Mouse (Mus musculus) midbrain, embryonic 15.5 days (tissue): Measurements from ENCODE around the gene Polr2b. TPM values are rescaled to one million over a fixed set of nuclear protein-coding genes. Genes with fewer than 3 reads are reported as not detected.

Experiments
- ATAC-seq: fragments of 200-750 bp; cut with Nextera tagmentation; replicated peaks from 2 replicates; pipeline ENCODE4 v1.8.0; 2017; ENCODE audit warnings: moderate TSS enrichment
- H3K27ac ChIP-seq: fragments of 300-500 bp; sonication (generic); 2 replicates; pipeline ENCODE4 v1.5.1; 2015; ENCODE audit warnings: mild to moderate bottlenecking, inconsistent platforms
- H3K27me3 ChIP-seq: fragments of 300-500 bp; sonication (generic); replicated peaks from 2 replicates; pipeline ENCODE4 v1.6.1; 2015; ENCODE audit warnings: inconsistent platforms
- H3K36me3 ChIP-seq: fragments of 300-500 bp; sonication (generic); replicated peaks from 2 replicates; pipeline ENCODE4 v1.6.1; 2015; ENCODE audit warnings: inconsistent platforms
- H3K4me1 ChIP-seq: fragments of 300-500 bp; sonication (generic); 2 replicates; pipeline ENCODE4 v1.6.1; 2015; ENCODE audit warnings: inconsistent platforms
- H3K4me2 ChIP-seq: fragments of 300-500 bp; sonication (generic); 2 replicates; pipeline ENCODE4 v1.6.1; 2015; ENCODE audit warnings: inconsistent platforms, mild to moderate bottlenecking, moderate library complexity
- H3K4me3 ChIP-seq: fragments of 300-500 bp; sonication (generic); 2 replicates; pipeline ENCODE4 v1.5.1; 2015; ENCODE audit warnings: mild to moderate bottlenecking, inconsistent platforms
- H3K9ac ChIP-seq: fragments of 300-500 bp; sonication (generic); 2 replicates; pipeline ENCODE4 v1.6.1; 2015; ENCODE audit warnings: mild to moderate bottlenecking, inconsistent platforms
- H3K9me3 ChIP-seq: fragments of 300-500 bp; sonication (generic); 2 replicates; pipeline ENCODE4 v1.6.1; 2016; ENCODE audit warnings: inconsistent platforms
- WGBS: fragments of 180-500 bp; shearing (Covaris S2); methylation state at CpG from one replicate; pipeline ENCODE4 v1.1.7; 2015; ENCODE audit warnings: mixed read lengths; 5-methylcytosine and 5-hydroxymethylcytosine counted together
- polyA plus RNA-seq: library from polyadenylated mRNA; unstranded; fragments of >200 nt; fragmentation: Nextera tagmentation; extraction: Ambion mirVana; gene quantifications from 2 replicates; pipeline ENCODE4 v1.2.1, GENCODE M21; 2015

Gene Polr2b
- polyA plus RNA-seq, 1 experiment from 2014 or later = 65.2 TPM

GRCm38 (mm10) chr5:77384724-77385123 lies 74.8 kb downstream of the Polr2b start:
- H3K36me3 ChIP-seq = no peaks in the 10 kb centered on the region
- no peaks in the 10 kb centered on the region for H3K9me3 ChIP-seq
- H3K27me3 ChIP-seq = no peaks in the 10 kb centered on the region
- WGBS = 78% methylated on average over 9 of the region's 9 CpGs
- H3K4me1 ChIP-seq = peaks cover 5% of the 10 kb centered on the region; the same call in 1 of the 2 replicates
- no peak overlapping the region for H3K4me3 ChIP-seq
- no peak for ATAC-seq
- no peak overlapping the region for H3K4me2 ChIP-seq
- H3K9ac ChIP-seq = no peak overlapping the region
- H3K27ac ChIP-seq = no peak overlapping the region

GRCm38 (mm10) chr5:77385221-77385620 lies 75.3 kb downstream of the Polr2b start:
- no peak overlapping the region for H3K4me2 ChIP-seq
- 85% methylated on average over 5 of the region's 5 CpGs for WGBS
- peaks cover 5% of the 10 kb centered on the region; the same call in 1 of the 2 replicates for H3K4me1 ChIP-seq
- no peak for ATAC-seq
- H3K9me3 ChIP-seq = no peaks in the 10 kb centered on the region
- no peak overlapping the region for H3K4me3 ChIP-seq
- H3K27ac ChIP-seq = no peak overlapping the region
- H3K27me3 ChIP-seq = no peaks in the 10 kb centered on the region
- H3K36me3 ChIP-seq = no peaks in the 10 kb centered on the region
- H3K9ac ChIP-seq = no peak overlapping the region

- no peak overlapping the region for H3K9ac ChIP-seq
- ATAC-seq = 0 out of 2 replicates have a peak, but pooled peaks have one; percentile 27
- no peak overlapping the region for H3K4me2 ChIP-seq
- no peak overlapping the region for H3K4me3 ChIP-seq
- H3K27ac ChIP-seq = no peak overlapping the region
- H3K27me3 ChIP-seq = no peaks in the 10 kb centered on the region
- no peaks in the 10 kb centered on the region for H3K9me3 ChIP-seq
- WGBS = 81% methylated on average over 6 of the region's 6 CpGs
- no peaks in the 10 kb centered on the region for H3K4me1 ChIP-seq
- H3K36me3 ChIP-seq = no peaks in the 10 kb centered on the region
Observed at GRCm38 (mm10) chr5:77385900-77386595, 76.1 kb downstream of the Polr2b start.

DNA sequence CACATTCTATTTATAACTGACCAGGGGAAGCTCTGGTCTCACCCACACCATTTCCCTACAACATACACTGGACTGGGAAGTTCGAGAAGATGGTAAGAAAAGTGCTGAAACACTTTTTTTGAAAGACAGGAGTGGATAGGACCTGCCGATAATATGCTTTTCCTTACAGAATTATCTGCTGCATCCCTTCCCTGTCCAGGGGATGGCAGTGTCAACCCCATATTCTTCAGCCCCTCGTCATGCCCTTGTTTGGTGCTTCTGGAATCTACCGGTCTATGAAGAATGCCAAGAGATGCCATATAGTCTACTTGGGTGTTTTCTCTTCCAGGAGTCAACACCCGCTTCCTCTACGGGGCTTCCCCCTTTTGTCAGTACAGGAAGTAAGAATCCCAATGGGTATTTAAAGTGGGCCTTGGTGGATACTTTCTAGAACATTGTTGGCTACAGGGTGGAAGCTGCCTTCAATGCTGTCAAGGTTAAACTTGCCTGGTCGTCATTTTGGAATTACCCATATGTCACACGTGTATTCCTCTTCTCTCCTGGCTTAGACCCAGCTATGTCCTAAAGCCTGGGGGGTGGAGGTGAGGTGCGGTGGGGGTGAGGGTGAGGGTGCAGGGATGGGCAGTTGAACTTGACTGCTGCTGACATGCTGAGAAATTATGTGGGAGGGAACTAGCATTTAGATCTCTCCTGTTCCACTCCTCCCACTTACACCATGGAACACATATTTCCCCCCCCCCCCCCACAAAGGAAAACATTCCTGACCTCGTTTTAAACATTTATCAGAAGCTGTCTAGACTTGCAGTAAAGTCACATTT lies 76.9 kb downstream of the Polr2b start:
- H3K27ac ChIP-seq = no peak overlapping the region
- no peak overlapping the region for H3K9ac ChIP-seq
- H3K4me2 ChIP-seq = no peak overlapping the region
- 79% methylated on average over 10 of the region's 10 CpGs for WGBS
- H3K27me3 ChIP-seq = no peaks in the 10 kb centered on the region
- H3K36me3 ChIP-seq = no peaks in the 10 kb centered on the region
- H3K9me3 ChIP-seq = no peaks in the 10 kb centered on the region
- no peak overlapping the region for H3K4me3 ChIP-seq
- no peaks in the 10 kb centered on the region for H3K4me1 ChIP-seq
- no peak for ATAC-seq

- Histone ChIP-seq H3K27me3 (no peaks in the 10 kb centered on the region), H3K27ac (no peak overlapping the region), H3K9ac (no peak overlapping the region), H3K4me1 (no peaks in the 10 kb centered on the region), H3K4me3 (no peak overlapping the region), H3K9me3 (no peaks in the 10 kb centered on the region), H3K4me2 (no peak overlapping the region), H3K36me3 (no peaks in the 10 kb centered on the region)
- no peak for ATAC-seq
- 89% methylated on average over 8 of the region's 8 CpGs for WGBS
Observed at GRCm38 (mm10) chr5:77387414-77387704, 77.4 kb downstream of the Polr2b start.

DNA sequence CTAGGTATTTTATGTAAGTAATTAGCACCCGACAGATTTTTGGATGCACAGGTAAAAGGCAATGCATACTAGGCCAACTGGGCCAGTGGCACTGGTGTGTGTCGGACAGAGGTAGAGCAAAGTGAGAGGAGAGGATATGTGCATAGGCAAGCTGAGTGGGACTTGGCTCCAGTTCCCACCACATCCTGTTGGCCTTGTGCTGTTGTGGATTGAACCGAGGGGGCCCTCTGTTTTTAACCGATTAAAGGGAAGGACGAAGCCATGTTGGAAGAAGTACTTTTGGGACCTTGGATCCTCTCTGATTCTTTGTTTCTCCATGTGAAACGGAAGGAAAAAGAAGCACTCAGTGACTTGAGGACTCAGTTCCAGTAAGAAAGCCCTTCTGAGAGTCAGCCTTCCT lies 78.4 kb downstream of the Polr2b start:
- Histone ChIP-seq H3K27ac (no peak overlapping the region), H3K4me1 (no peaks in the 10 kb centered on the region), H3K4me2 (no peak overlapping the region), H3K27me3 (no peaks in the 10 kb centered on the region), H3K36me3 (no peaks in the 10 kb centered on the region), H3K9ac (no peak overlapping the region), H3K4me3 (no peak overlapping the region), H3K9me3 (no peaks in the 10 kb centered on the region)
- ATAC-seq = no peak
- WGBS = 84% methylated on average over 6 of the region's 6 CpGs

- no peak overlapping the region for H3K4me2 ChIP-seq
- no peak for ATAC-seq
Observed at GRCm38 (mm10) chr5:77390272-77390671, 80.3 kb downstream of the Polr2b start.

DNA sequence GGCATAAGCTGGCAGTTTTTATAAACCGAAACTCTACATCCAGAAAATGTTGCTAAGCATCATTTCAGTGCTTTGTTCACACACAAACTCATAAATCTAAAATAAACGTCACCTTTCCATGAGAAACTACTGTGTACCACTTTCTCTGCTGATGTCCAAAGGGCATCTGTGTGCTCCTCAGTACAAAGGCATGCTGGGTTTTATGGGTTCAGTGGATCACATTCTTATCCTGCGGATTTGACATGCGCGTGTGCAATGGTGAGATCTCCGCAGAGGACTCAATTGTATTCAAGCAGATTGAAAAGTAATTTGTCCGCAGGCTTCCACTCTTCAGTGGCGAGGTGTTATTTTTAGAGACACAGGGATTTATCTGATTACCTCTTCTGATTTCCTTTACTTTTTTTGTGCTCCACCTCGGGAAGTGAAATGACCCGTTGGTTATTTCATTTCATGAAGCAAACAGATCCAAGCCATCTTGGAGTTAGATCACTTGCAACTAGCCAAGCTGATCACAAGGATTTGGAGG lies 83.2 kb downstream of the Polr2b start:
- Histone ChIP-seq H3K27ac (no peak overlapping the region), H3K4me3 (no peak overlapping the region), H3K9ac (no peak overlapping the region), H3K4me2 (no peak overlapping the region), H3K9me3 (no peaks in the 10 kb centered on the region), H3K27me3 (no peaks in the 10 kb centered on the region), H3K4me1 (0 out of 2 replicates have a peak, but pooled peaks cover 8% of the 10 kb centered on the region), H3K36me3 (no peaks in the 10 kb centered on the region)
- 81% methylated on average over 10 of the region's 10 CpGs for WGBS
- no peak for ATAC-seq

More at GRCm38 (mm10) chr5:77390272-77390671, 80.3 kb downstream of the Polr2b start:
- H3K9me3 ChIP-seq = no peaks in the 10 kb centered on the region
- H3K9ac ChIP-seq = no peak overlapping the region
- no peaks in the 10 kb centered on the region for H3K36me3 ChIP-seq
- H3K27ac ChIP-seq = no peak overlapping the region
- H3K4me1 ChIP-seq = 0 out of 2 replicates have a peak, but pooled peaks cover 8% of the 10 kb centered on the region
- no peak overlapping the region for H3K4me3 ChIP-seq
- 77% methylated on average over 2 of the region's 2 CpGs for WGBS
- no peaks in the 10 kb centered on the region for H3K27me3 ChIP-seq

- H3K27me3 ChIP-seq = no peaks in the 10 kb centered on the region
- WGBS = 36% methylated on average over 9 of the region's 9 CpGs
- no peak overlapping the region for H3K4me3 ChIP-seq
- H3K4me1 ChIP-seq = 0 out of 2 replicates have a peak, but pooled peaks cover 8% of the 10 kb centered on the region
- no peak overlapping the region for H3K9ac ChIP-seq
- no peak; the same call in 1 of the 2 replicates for ATAC-seq
- no peaks in the 10 kb centered on the region for H3K9me3 ChIP-seq
- peak overlapping the region; percentile 28; the same call in 1 of the 2 replicates for H3K27ac ChIP-seq
- H3K36me3 ChIP-seq = no peaks in the 10 kb centered on the region
- H3K4me2 ChIP-seq = no peak overlapping the region
Observed at GRCm38 (mm10) chr5:77393990-77394618, 84.2 kb downstream of the Polr2b start.

- Histone ChIP-seq H3K4me1 (0 out of 2 replicates have a peak, but pooled peaks cover 8% of the 10 kb centered on the region), H3K27me3 (no peaks in the 10 kb centered on the region), H3K4me2 (no peak overlapping the region), H3K27ac (no peak overlapping the region), H3K4me3 (no peak overlapping the region), H3K36me3 (no peaks in the 10 kb centered on the region), H3K9me3 (no peaks in the 10 kb centered on the region), H3K9ac (no peak overlapping the region)
- ATAC-seq = peak; percentile 73
- 52% methylated on average over 14 of the region's 14 CpGs for WGBS
Observed at GRCm38 (mm10) chr5:77398285-77399057, 88.5 kb downstream of the Polr2b start.
